Mouse (Mus musculus) testis, adult 2 months (tissue): ENCODE measurements around the gene Marveld3.

ENCODE experiments used
- CTCF ChIP-seq: fragments of 200-500 bp; IDR thresholded peaks from 2 replicates; pipeline ENCODE4 v1.5.1; 2012; ENCODE audit warnings: low read depth, mild to moderate bottlenecking, inconsistent platforms, low read length, moderate library complexity; ENCODE audit not compliant: control insufficient read depth, insufficient read depth, insufficient replicate concordance
- POLR2A ChIP-seq: fragments of 200-500 bp; IDR thresholded peaks from 2 replicates; pipeline ENCODE4 v1.6.1; 2012; ENCODE audit warnings: low read depth, mild to moderate bottlenecking, inconsistent platforms, low read length, moderate library complexity; ENCODE audit not compliant: control insufficient read depth

GRCm38 (mm10) chr8:109945694-109946093 lies 16.3 kb downstream of the Marveld3 start:
- TF ChIP-seq POLR2A (no peak), CTCF (no peak)
